In the genomic region with DNA sequence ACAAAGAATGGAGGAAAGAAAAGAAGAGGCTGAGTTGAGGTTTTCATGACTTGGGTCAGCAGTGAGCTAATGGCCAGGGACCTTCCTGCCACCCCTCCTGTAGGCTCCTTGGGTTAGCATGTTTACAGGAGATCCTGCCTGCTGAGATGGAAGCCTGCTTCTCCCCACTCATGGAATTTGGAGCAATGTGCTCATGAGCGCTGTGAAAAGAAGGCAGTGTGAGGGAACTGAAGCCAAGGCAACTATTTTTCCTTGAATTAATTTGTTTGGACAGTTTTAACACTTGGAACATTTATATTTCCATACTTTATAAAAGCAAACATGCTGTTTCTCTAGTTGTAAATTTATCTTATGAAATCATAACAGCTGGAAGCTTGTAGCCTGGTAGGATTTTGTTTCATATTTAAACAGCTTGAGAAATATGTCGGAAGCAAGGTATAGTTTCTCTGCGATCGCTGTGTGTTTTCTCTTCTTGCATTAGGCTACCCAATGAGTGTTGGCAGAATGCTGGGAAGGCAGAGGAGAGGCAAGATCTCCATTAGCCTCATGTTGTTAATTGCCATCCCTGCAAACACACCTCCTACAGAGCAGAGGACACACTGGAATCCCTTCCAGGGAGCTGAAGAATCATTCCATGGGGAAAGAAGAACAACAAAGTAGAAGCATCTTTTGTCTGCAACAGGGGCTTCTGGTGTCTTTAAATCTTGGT, we compare ENCODE assay signal across 20 mouse cellular contexts.
A peak's percentile ranks its signal among the peaks of the same experiment; 100 is the strongest.
DNase-seq lines count a peak whose midpoint lies in the region; ATAC-seq lines count a peak whose summit lies in the region.
"Had no signal": no experiment of that assay in that cellular context is flagged by ENCODE, and none has a peak within 500 bp of the region (broad histone marks: within the 10 kb centered on the region; RNA-seq: fewer than 3 reads in every experiment).

No protein-coding gene starts in this region.

- H3K4me2 ChIP-seq in embryonic facial prominence, embryonic 13.5 days, result no peak overlapping the region
- H3K4me2 ChIP-seq in kidney, embryonic 15.5 days, result no peak overlapping the region
- no peak overlapping the region for H3K4me2 ChIP-seq in neural tube, embryonic 15.5 days
- H3K4me2 ChIP-seq: embryonic facial prominence, embryonic 12.5 days; limb, embryonic 12.5 days had no signal

- ATAC-seq in embryonic facial prominence, embryonic 13.5 days (ENCODE audit: insufficient number of reproducible peaks, insufficient read depth, low FRiP score, low TSS enrichment, low read depth), result 0 out of 2 replicates have a peak, but pooled peaks have one; percentile 15
- ATAC-seq in kidney, embryonic 15.5 days (replicated peaks; ENCODE audit: low FRiP score), result no peak
- no peak for ATAC-seq in neural tube, embryonic 15.5 days (ENCODE audit: low FRiP score)
- ATAC-seq: CD4-positive, CD25-positive, alpha-beta regulatory T cell, adult 4 months had no signal

- no peak overlapping the region for H3K9ac ChIP-seq in embryonic facial prominence, embryonic 13.5 days
- H3K9ac ChIP-seq in kidney, embryonic 15.5 days, result no peak overlapping the region
- no peak overlapping the region for H3K9ac ChIP-seq in neural tube, embryonic 15.5 days (replicated peaks)
- H3K9ac ChIP-seq: embryonic facial prominence, embryonic 12.5 days; limb, embryonic 12.5 days; liver, embryonic 14.5 days had no signal

- H3K36me3 ChIP-seq in embryonic facial prominence, embryonic 13.5 days, result no peaks in the 10 kb centered on the region
- no peaks in the 10 kb centered on the region for H3K36me3 ChIP-seq in embryonic facial prominence, embryonic 10.5 days (replicated peaks)
- H3K36me3 ChIP-seq in kidney, embryonic 15.5 days, result no peaks in the 10 kb centered on the region
- no peaks in the 10 kb centered on the region for H3K36me3 ChIP-seq in neural tube, embryonic 15.5 days
- H3K36me3 ChIP-seq: embryonic facial prominence, embryonic 12.5 days; forebrain, embryonic 10.5 days; G1E; heart, embryonic 10.5 days; limb, embryonic 12.5 days had no signal

- peaks cover 7% of the 10 kb centered on the region for H3K4me1 ChIP-seq in embryonic facial prominence, embryonic 13.5 days
- H3K4me1 ChIP-seq in embryonic facial prominence, embryonic 10.5 days, result peaks cover under 1% of the 10 kb centered on the region
- no peaks in the 10 kb centered on the region; the same call in 1 of the 2 replicates for H3K4me1 ChIP-seq in kidney, embryonic 15.5 days
- H3K4me1 ChIP-seq in neural tube, embryonic 15.5 days, result peaks cover 10% of the 10 kb centered on the region
- H3K4me1 ChIP-seq: heart, embryonic 10.5 days; limb, embryonic 12.5 days had no signal

- no peak for DNase-seq in embryonic facial prominence, embryonic 10.5 days (ENCODE audit: low spot score)
- no peak for DNase-seq in kidney, adult 11 months
- DNase-seq in neural tube, embryonic 10.5 days (ENCODE audit: extremely low spot score, low spot score), result no peak
- no peak for DNase-seq in cerebellum, adult 11-12 months
- no peak for DNase-seq in layer of hippocampus, adult 18-20 months (ENCODE audit: low spot score in 2 of 2)
- DNase-seq: cerebellum, adult 11 months; gastrocnemius, postnatal 25 days; heart, postnatal 14 days; layer of hippocampus, adult 9-11 months; thymus, postnatal 36 days had no signal

- no peaks in the 10 kb centered on the region for H3K27me3 ChIP-seq in embryonic facial prominence, embryonic 13.5 days
- no peaks in the 10 kb centered on the region for H3K27me3 ChIP-seq in embryonic facial prominence, embryonic 10.5 days (replicated peaks; ENCODE audit: low read depth, poor library complexity, severe bottlenecking)
- H3K27me3 ChIP-seq in kidney, embryonic 15.5 days, result no peaks in the 10 kb centered on the region
- no peaks in the 10 kb centered on the region for H3K27me3 ChIP-seq in neural tube, embryonic 15.5 days (replicated peaks)
- H3K27me3 ChIP-seq: embryonic facial prominence, embryonic 12.5 days; limb, embryonic 12.5 days had no signal

- H3K27ac ChIP-seq in embryonic facial prominence, embryonic 13.5 days, result no peak overlapping the region
- no peak overlapping the region for H3K27ac ChIP-seq in embryonic facial prominence, embryonic 10.5 days (replicated peaks)
- 0 out of 2 replicates have a peak overlapping the region, but pooled peaks have one; percentile 19 for H3K27ac ChIP-seq in kidney, embryonic 15.5 days
- H3K27ac ChIP-seq in neural tube, embryonic 15.5 days (replicated peaks), result peak overlapping the region; percentile 52
- H3K27ac ChIP-seq: embryonic facial prominence, embryonic 12.5 days; forebrain, embryonic 10.5 days; heart, embryonic 10.5 days; limb, embryonic 12.5 days; liver, embryonic 14.5 days had no signal

- H3K4me3 ChIP-seq in embryonic facial prominence, embryonic 13.5 days, result no peak overlapping the region
- H3K4me3 ChIP-seq in embryonic facial prominence, embryonic 10.5 days, result no peak overlapping the region
- H3K4me3 ChIP-seq in kidney, embryonic 15.5 days (replicated peaks), result no peak overlapping the region
- no peak overlapping the region for H3K4me3 ChIP-seq in neural tube, embryonic 15.5 days (replicated peaks)
- H3K4me3 ChIP-seq: embryonic facial prominence, embryonic 12.5 days; forebrain, embryonic 10.5 days; heart, embryonic 10.5 days; limb, embryonic 12.5 days had no signal

- 67% methylated on average over 4 of the region's 4 CpGs for WGBS in embryonic facial prominence, embryonic 13.5 days
- 91% methylated on average over 4 of the region's 4 CpGs for whole genome bisulfite sequencing in embryonic facial prominence, embryonic 10.5 days
- WGBS in kidney, embryonic 15.5 days, result 75% methylated on average over 4 of the region's 4 CpGs
- WGBS in neural tube, embryonic 15.5 days, result 80% methylated on average over 4 of the region's 4 CpGs

- H3K9me3 ChIP-seq in embryonic facial prominence, embryonic 13.5 days, result no peaks in the 10 kb centered on the region
- no peaks in the 10 kb centered on the region for H3K9me3 ChIP-seq in embryonic facial prominence, embryonic 10.5 days
- H3K9me3 ChIP-seq in kidney, embryonic 15.5 days (replicated peaks), result no peaks in the 10 kb centered on the region
- no peaks in the 10 kb centered on the region for H3K9me3 ChIP-seq in neural tube, embryonic 15.5 days (replicated peaks)
- H3K9me3 ChIP-seq: embryonic facial prominence, embryonic 12.5 days; forebrain, embryonic 10.5 days; G1E; heart, embryonic 10.5 days; limb, embryonic 12.5 days had no signal

Comparison
In these comparisons a context has a peak if more than half of its experiments do, and no peak if none do; other contexts are left out.
1. H3K27ac ChIP-seq: peak in kidney, embryonic 15.5 days (single experiment) and neural tube, embryonic 15.5 days (single experiment); none in embryonic facial prominence, embryonic 13.5 days (single experiment) and embryonic facial prominence, embryonic 10.5 days (single experiment).